Mouse (Mus musculus) heart, adult 2 months (tissue): ENCODE measurements around the gene Ndufb6.

Source experiments
- CTCF ChIP-seq: fragments of 200-600 bp; IDR thresholded peaks from 2 replicates; pipeline ENCODE4 v1.8.1; 2022; ENCODE audit warnings: antibody characterized with exemption, mild to moderate bottlenecking, moderate library complexity
- EP300 ChIP-seq: fragments of 200-500 bp; IDR thresholded peaks from 2 replicates; pipeline ENCODE4 v1.6.1; 2011; ENCODE audit warnings: low read depth, low read length, control low read depth; ENCODE audit not compliant: insufficient read depth
- POLR2A ChIP-seq: fragments of 200-500 bp; IDR thresholded peaks from 2 replicates; pipeline ENCODE4 v1.6.1; 2011; ENCODE audit warnings: mild to moderate bottlenecking, low read depth, low read length, control low read depth; ENCODE audit not compliant: insufficient read depth

DNA sequence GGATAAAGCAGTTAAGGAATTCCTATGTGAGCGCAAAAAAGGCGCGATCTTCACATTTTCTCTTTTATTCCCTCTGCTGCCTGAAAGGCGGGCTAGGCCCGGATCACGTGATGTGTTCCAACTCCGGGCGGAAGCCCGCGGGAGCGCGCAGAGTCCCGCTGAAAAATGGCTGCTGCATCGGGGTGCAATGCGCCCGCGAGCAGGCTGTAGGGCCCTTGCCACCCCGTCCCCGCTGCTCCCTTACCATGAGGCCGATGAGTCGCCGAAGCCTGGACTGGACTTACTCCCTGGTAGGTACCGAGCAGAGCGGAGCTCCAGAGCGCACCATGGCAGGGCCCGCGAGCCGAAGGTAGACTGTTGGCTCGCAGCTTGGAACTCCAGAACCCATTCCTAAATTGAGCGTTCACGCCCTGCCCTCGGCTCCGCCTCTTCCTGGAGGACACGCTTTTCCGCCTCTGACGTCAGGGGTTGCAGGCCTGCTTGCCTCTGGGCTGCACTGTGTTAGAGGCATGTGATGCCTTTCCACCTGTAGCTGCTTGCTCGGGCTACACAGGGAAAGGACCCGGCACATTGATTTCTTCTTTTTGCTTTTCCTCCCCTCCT lies 9.7 kb downstream of the Ndufb6 start, which contains the start of the genes Smim27 and Topors:
- TF ChIP-seq CTCF (no peak), EP300 (peak; percentile 92), POLR2A (peak; percentile 97)
